Mouse (Mus musculus) adrenal gland, adult 2 months (tissue): ENCODE data around the gene Arv1. TPM values are rescaled to one million over a fixed set of nuclear protein-coding genes. Genes with fewer than 3 reads are reported as not detected.

Source experiments
- DNase-seq: peaks from one replicate; pipeline ENCODE4 v3.0.0; 2021
- polyA plus RNA-seq: library from polyadenylated mRNA; depleted of rRNA; stranded (reverse); fragments of >200 nt; gene quantifications from 2 replicates; pipeline ENCODE4 v1.2.3, GENCODE M21; 2012
- total RNA-seq, 2 experiments: library from RNA; stranded (reverse); gene quantifications; 2 replicates each; pipeline ENCODE4 v1.2.3; 2021

Gene Arv1
- total and polyA plus RNA-seq, 3 experiments = 9.2 to 13.9 (median 10.7) TPM

GRCm38 (mm10) chr8:124724301-124724700 is 2.4 kb downstream of the Arv1 start:
- DNase-seq = no peak

- no peak for DNase-seq
These were observed 10.9 kb downstream of the Arv1 start for GRCm38 (mm10) chr8:124732828-124733227.

- no peak for DNase-seq
These were observed 13.5 kb downstream of the Arv1 start for GRCm38 (mm10) chr8:124735371-124735911.

- DNase-seq = no peak
These were observed 17.3 kb downstream of the Arv1 start for GRCm38 (mm10) chr8:124739268-124739667.

GRCm38 (mm10) chr8:124746661-124747060 is 24.7 kb downstream of the Arv1 start:
- DNase-seq = no peak

GRCm38 (mm10) chr8:124751191-124751590 is 29.3 kb downstream of the Arv1 start:
- DNase-seq = no peak

GRCm38 (mm10) chr8:124751709-124752173 is 29.8 kb downstream of the Arv1 start, which contains the start of gene Fam89a:
TSS of gene Fam89a (minus strand) at chr8:124751832.
- peak; percentile 77 for DNase-seq

GRCm38 (mm10) chr8:124752325-124752862 is 30.5 kb downstream of the Arv1 start:
- no peak for DNase-seq

GRCm38 (mm10) chr8:124754101-124754791 is 32.3 kb downstream of the Arv1 start:
- DNase-seq = no peak

GRCm38 (mm10) chr8:124754792-124755190 is 32.9 kb downstream of the Arv1 start:
- DNase-seq = no peak

- DNase-seq = no peak
These were observed 33.5 kb downstream of the Arv1 start for GRCm38 (mm10) chr8:124755481-124755880.

GRCm38 (mm10) chr8:124756153-124756552 is 34.2 kb downstream of the Arv1 start:
- no peak for DNase-seq

GRCm38 (mm10) chr8:124756601-124757000 is 34.7 kb downstream of the Arv1 start:
- DNase-seq = no peak

- DNase-seq = no peak
These were observed 36.6 kb downstream of the Arv1 start for GRCm38 (mm10) chr8:124758544-124758943.

- no peak for DNase-seq
These were observed 41.1 kb downstream of the Arv1 start for GRCm38 (mm10) chr8:124763061-124763460.

- DNase-seq = no peak
These were observed 50.5 kb downstream of the Arv1 start for GRCm38 (mm10) chr8:124772389-124772788.

GRCm38 (mm10) chr8:124775695-124776094 is 53.8 kb downstream of the Arv1 start:
- peak; percentile 87 for DNase-seq

- DNase-seq = peak; percentile 81
These were observed 58.3 kb downstream of the Arv1 start for GRCm38 (mm10) chr8:124780236-124780635.

GRCm38 (mm10) chr8:124782431-124782830 is 60.5 kb downstream of the Arv1 start:
- DNase-seq = peak; percentile 74

GRCm38 (mm10) chr8:124783228-124783627 is 61.3 kb downstream of the Arv1 start:
- DNase-seq = no peak
